Mouse (Mus musculus) liver, embryonic 12.5 days (tissue): ENCODE data around the gene Itgb1bp1. TPM values are rescaled to one million over a fixed set of nuclear protein-coding genes. Genes with fewer than 3 reads are reported as not detected.
A peak's percentile ranks its signal among the peaks of the same experiment; 100 is the strongest.

ENCODE experiments used
- ATAC-seq: fragments of 200-750 bp; cut with Nextera tagmentation; 2 replicates; pipeline ENCODE4 v1.8.0; 2017; ENCODE audit warnings: moderate number of reproducible peaks, mild to moderate bottlenecking, moderate library complexity
- H3K27ac ChIP-seq: fragments of 300-500 bp; sonication (generic); 2 replicates; pipeline ENCODE4 v1.5.1; 2016; ENCODE audit warnings: mild to moderate bottlenecking
- H3K27me3 ChIP-seq: fragments of 300-500 bp; sonication (generic); replicated peaks from 2 replicates; pipeline ENCODE4 v1.6.1; 2016; ENCODE audit warnings: mild to moderate bottlenecking, moderate library complexity
- H3K36me3 ChIP-seq: fragments of 300-500 bp; sonication (generic); 2 replicates; pipeline ENCODE4 v1.6.1; 2016; ENCODE audit warnings: mild to moderate bottlenecking, moderate library complexity
- H3K4me1 ChIP-seq: fragments of 300-500 bp; sonication (generic); 2 replicates; pipeline ENCODE4 v1.6.1; 2016
- H3K4me2 ChIP-seq: fragments of 300-500 bp; sonication (generic); 2 replicates; pipeline ENCODE4 v1.6.1; 2016; ENCODE audit warnings: mild to moderate bottlenecking, moderate library complexity
- H3K4me3 ChIP-seq: fragments of 300-500 bp; sonication (generic); 2 replicates; pipeline ENCODE4 v1.5.1; 2016; ENCODE audit warnings: mild to moderate bottlenecking, moderate library complexity
- H3K9ac ChIP-seq: fragments of 300-500 bp; sonication (generic); 2 replicates; pipeline ENCODE4 v1.6.1; 2016; ENCODE audit warnings: mild to moderate bottlenecking, moderate library complexity
- H3K9me3 ChIP-seq: fragments of 300-500 bp; sonication (generic); replicated peaks from 2 replicates; pipeline ENCODE4 v1.6.1; 2016; ENCODE audit warnings: mild to moderate bottlenecking, moderate library complexity
- WGBS: fragments of 180-500 bp; shearing (Covaris S2); methylation state at CpG from one replicate; pipeline ENCODE4 v1.1.7; 2016; ENCODE audit not compliant: insufficient replicate concordance; 5-methylcytosine and 5-hydroxymethylcytosine counted together
- polyA plus RNA-seq: library from polyadenylated mRNA; unstranded; fragments of >200 nt; fragmentation: Nextera tagmentation; extraction: Ambion mirVana; gene quantifications from 2 replicates; pipeline ENCODE4 v1.2.1, GENCODE M21; 2016

Gene Itgb1bp1
- 27.9 and 30.3 TPM in 2 replicates for polyA plus RNA-seq

DNA sequence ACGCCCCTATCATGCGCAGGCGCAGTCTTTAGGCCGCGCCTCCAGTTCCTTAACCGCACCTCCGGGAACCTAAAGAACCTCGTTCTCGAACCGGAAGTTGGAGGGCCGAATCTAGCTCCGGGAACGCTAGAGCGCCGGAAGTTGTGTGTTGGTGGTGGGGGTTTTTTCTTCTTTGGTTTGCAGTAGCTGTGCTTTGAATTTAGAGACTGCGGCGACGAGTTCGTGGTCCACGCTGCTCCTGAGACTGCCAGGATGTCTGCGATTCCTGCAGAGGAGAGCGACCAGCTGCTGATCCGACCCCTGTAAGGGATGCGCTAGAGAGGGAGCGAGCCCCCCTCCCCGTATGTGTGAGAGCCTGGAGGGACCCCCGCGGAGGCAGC lies at the start of gene Itgb1bp1:
Itgb1bp1 (minus strand) TSS at position 42 of the 380 bp plus-strand sequence.
- Histone ChIP-seq H3K9ac (peak within 1 kb of the TSS; percentile 82), H3K4me1 (peaks cover 30% of the 10 kb centered on the region), H3K27me3 (no peaks in the 10 kb centered on the region), H3K36me3 (peaks cover 29% of the 10 kb centered on the region), H3K27ac (peak within 1 kb of the TSS; percentile 82), H3K4me2 (peak within 1 kb of the TSS; percentile 83), H3K4me3 (peak within 1 kb of the TSS; percentile 80), H3K9me3 (no peaks in the 10 kb centered on the region)
- WGBS = under 1% methylated on average over 28 of the region's 28 CpGs
- ATAC-seq = peak; percentile 92

DNA sequence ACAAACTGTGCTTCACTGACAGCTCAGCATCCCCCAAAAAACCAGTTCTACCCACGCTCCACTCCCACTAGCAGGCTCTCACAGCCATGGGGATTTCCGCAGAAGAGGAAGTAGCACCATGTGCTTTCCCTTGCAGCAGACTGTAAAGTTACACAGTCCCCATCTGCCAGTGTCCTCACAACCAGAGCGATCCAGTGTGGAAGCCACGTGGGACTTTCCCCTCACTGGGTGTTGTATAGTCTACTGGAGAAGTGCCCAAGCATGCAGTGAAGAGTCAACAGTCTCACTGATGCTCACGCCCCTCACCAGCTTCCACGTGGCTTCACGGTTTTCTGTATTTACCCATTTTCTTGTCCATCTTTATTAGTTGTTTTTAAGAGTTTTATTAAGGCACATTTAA lies 49.8 kb upstream of the Itgb1bp1 start:
- Histone ChIP-seq H3K27me3 (no peaks in the 10 kb centered on the region), H3K9ac (no peak overlapping the region), H3K4me3 (no peak overlapping the region), H3K27ac (no peak overlapping the region), H3K9me3 (no peaks in the 10 kb centered on the region), H3K4me1 (no peaks in the 10 kb centered on the region), H3K36me3 (peaks cover 93% of the 10 kb centered on the region), H3K4me2 (no peak overlapping the region)
- WGBS = 72% methylated on average over 7 of the region's 7 CpGs
- ATAC-seq = peak; percentile 51; the same call in 1 of the 2 replicates

DNA sequence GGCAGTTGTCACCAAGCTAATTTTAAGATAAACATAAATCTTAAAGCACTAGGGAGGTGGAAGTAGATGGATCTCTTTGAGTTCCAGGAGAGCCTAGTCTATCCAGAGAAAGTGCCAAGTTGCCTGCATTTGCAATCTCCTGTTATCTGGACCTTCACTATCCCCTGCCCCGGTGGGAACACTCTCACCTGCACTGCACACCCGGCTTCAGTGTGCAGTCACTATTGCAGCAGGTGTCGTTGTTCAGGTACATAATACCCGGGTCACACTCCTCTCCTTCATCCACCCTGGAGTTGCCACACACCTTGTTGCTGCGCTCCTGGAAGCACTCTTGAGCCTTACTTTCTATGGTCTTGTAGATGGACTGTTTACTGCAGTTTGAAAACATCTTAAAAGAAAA lies 47.7 kb upstream of the Itgb1bp1 start:
- Histone ChIP-seq H3K4me1 (no peaks in the 10 kb centered on the region), H3K4me3 (no peak overlapping the region), H3K36me3 (peaks cover 90% of the 10 kb centered on the region), H3K9ac (no peak overlapping the region), H3K27me3 (no peaks in the 10 kb centered on the region), H3K4me2 (no peak overlapping the region), H3K27ac (no peak overlapping the region), H3K9me3 (no peaks in the 10 kb centered on the region)
- WGBS = 83% methylated on average over 5 of the region's 5 CpGs
- ATAC-seq = no peak

DNA sequence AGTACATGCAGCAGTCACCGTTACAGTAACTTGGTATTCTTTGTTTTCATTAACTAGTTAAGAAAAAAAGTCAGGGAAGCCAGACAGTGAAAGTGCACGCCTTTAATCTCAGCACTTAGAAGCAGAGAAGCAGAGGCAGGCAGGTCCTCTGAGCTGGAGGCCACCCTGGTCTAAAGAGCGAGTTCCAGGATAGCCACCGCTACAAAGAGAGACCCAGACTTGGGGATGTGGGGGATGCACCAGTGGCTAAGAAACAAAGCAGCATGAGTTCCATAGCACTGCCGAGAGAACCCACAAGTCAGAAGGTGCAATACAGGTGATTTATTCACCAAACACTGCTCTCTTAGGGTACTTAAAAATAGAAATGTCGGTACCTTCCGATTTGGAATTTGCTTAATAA lies 46.9 kb upstream of the Itgb1bp1 start:
- Histone ChIP-seq H3K4me2 (no peak overlapping the region), H3K4me3 (no peak overlapping the region), H3K36me3 (peaks cover 92% of the 10 kb centered on the region), H3K27ac (no peak overlapping the region), H3K27me3 (no peaks in the 10 kb centered on the region), H3K9me3 (no peaks in the 10 kb centered on the region), H3K9ac (no peak overlapping the region), H3K4me1 (no peaks in the 10 kb centered on the region)
- 88% methylated on average over 7 of the region's 7 CpGs for WGBS
- no peak for ATAC-seq

DNA sequence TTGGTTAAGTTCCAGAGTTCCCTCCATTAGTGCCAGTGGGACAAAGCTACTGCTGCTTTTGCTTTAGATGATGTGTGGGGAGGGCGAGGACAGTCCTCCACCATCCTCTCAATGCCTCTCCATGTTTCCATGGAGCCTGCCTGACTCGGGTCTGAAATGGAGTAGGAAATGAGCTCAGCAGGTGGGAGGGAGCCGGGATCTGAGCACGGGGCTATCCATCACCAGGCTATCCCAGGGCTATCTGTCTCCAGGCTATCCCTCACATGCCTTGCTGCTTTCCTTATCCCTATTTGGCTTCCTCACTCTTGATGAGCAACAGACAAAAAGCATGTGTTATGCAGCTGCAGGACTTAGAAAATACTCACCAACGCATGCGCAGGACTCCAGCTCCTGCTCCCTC lies 45.6 kb upstream of the Itgb1bp1 start:
- Histone ChIP-seq H3K4me1 (no peaks in the 10 kb centered on the region), H3K4me3 (no peak overlapping the region), H3K9ac (no peak overlapping the region), H3K9me3 (no peaks in the 10 kb centered on the region), H3K4me2 (no peak overlapping the region), H3K27me3 (no peaks in the 10 kb centered on the region), H3K27ac (no peak overlapping the region), H3K36me3 (peaks cover 96% of the 10 kb centered on the region)
- ATAC-seq = no peak
- WGBS = 78% methylated on average over 6 of the region's 6 CpGs

DNA sequence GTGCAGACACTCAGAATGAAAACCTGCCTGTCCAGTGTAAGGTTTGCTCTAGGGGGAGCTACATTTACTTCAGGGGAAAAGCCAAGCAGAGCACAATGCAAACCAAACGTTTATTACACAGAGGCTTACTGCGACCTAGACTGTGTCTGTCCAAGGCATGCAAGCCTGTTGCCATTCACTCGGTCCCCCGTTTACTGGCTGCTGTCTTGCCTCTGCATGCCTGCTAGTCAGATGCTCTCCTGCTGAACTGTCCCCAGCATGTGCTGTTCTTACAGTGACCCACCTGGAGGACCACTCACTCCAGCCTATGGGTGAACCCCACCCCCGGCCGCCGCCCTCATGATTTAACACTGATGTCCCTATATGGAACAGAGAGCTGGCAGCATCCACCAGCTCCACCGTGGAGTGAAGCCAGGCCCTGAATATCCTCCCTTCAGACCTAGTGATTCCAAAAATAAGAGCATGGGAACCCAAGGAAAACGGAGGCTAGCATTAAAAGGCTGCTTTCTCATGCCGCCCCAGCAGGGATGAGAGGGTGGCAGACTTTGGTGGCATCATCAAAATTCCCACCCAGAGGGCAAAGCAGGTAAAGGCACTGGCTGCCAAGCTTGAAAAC lies 45.0 kb upstream of the Itgb1bp1 start:
- ATAC-seq = no peak
- Histone ChIP-seq H3K9me3 (no peaks in the 10 kb centered on the region), H3K4me2 (no peak overlapping the region), H3K9ac (no peak overlapping the region), H3K4me3 (no peak overlapping the region), H3K27me3 (no peaks in the 10 kb centered on the region), H3K27ac (no peak overlapping the region), H3K4me1 (no peaks in the 10 kb centered on the region), H3K36me3 (peaks cover 96% of the 10 kb centered on the region)
- 83% methylated on average over 10 of the region's 10 CpGs for WGBS

DNA sequence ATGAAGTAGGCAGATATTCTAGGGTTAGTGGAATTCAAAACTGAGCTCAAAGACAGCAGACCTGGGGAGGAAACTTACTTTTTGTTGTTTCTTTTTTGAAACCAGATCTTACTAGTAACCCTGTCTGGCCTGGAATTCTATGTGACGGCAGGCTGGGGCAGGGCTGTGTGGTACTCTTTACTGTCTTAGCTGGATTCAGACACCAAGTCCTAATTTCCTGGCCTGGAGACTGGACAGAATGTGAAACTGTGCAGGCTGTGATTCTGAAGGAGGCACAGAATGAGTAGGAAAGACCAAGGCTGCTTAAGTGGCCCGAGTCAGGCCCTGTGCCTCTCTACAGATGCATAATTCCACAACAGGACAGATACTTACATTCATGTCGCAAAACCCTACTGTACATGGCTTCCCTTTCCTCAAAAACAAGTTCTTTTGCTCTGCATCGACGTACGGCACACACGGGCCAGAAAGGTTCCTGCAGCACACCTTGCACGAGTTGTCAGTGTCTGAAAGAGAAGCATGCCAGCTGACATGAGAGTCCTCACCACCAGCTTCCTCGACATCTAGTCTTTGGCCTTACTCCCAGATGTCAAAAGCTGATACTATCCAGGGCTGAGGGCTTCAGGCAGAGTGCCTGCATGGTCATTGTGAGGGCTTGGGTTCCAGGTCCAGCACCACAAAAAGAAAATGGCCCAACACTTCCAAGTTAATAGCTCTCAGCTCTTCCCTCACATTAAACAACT lies 43.7 kb upstream of the Itgb1bp1 start:
- 88% methylated on average over 9 of the region's 9 CpGs for WGBS

DNA sequence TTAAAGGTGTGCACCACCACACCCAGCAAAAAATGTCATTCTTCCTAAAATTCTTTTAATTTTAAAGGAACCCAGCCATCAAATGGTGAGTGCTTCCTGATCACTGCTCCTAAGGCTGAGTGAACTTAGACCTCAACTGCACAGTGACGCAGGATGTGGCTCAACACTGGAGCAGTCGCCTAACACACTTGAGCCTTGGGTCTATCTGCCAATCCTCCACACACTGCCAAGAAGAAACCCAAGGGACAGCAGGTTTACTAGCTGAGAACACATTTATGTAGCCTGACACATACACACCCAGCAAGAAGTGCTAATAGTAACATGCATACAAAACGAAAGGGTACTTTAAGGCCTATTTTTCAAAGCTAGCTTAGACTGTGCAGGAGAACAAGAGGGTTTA lies 40.2 kb upstream of the Itgb1bp1 start:
- no peak for ATAC-seq
- no peaks in the 10 kb centered on the region for H3K4me1 ChIP-seq
- no peak overlapping the region for H3K27ac ChIP-seq
- 89% methylated on average over 3 of the region's 3 CpGs for WGBS
- H3K27me3 ChIP-seq = no peaks in the 10 kb centered on the region
- no peaks in the 10 kb centered on the region for H3K9me3 ChIP-seq
- peaks cover 92% of the 10 kb centered on the region for H3K36me3 ChIP-seq
- H3K9ac ChIP-seq = no peak overlapping the region
- H3K4me3 ChIP-seq = no peak overlapping the region
- H3K4me2 ChIP-seq = no peak overlapping the region

More for the DNA sequence above, 43.7 kb upstream of the Itgb1bp1 start:
- Histone ChIP-seq H3K36me3 (peaks cover 96% of the 10 kb centered on the region), H3K9ac (no peak overlapping the region), H3K27me3 (no peaks in the 10 kb centered on the region), H3K4me2 (no peak overlapping the region), H3K4me3 (no peak overlapping the region), H3K9me3 (no peaks in the 10 kb centered on the region), H3K4me1 (no peaks in the 10 kb centered on the region), H3K27ac (no peak overlapping the region)
- ATAC-seq = no peak

DNA sequence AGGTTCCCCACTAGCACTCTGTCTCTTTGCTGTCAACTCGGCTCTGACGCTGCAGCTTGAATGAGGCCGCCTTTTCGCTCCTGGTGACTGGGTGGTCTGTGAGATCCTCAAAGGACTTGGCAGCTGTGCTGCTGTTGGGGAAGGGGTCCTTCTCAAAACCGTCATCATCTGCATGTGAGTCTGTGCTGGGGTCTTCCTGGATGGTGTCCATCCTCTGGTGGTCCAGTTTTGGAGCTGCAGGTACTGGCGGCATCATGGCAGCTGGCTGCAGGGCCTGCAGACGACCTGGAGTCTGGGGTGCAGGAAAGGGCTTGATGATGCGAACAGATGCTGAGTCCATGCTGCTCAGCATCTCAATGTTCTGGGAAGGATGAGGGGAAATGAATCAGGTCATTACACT lies 39.2 kb upstream of the Itgb1bp1 start:
- Histone ChIP-seq H3K36me3 (peaks cover 95% of the 10 kb centered on the region), H3K27ac (no peak overlapping the region), H3K27me3 (no peaks in the 10 kb centered on the region), H3K9ac (no peak overlapping the region), H3K9me3 (no peaks in the 10 kb centered on the region), H3K4me1 (no peaks in the 10 kb centered on the region), H3K4me3 (no peak overlapping the region), H3K4me2 (no peak overlapping the region)
- WGBS = 85% methylated on average over 8 of the region's 8 CpGs
- no peak for ATAC-seq

DNA sequence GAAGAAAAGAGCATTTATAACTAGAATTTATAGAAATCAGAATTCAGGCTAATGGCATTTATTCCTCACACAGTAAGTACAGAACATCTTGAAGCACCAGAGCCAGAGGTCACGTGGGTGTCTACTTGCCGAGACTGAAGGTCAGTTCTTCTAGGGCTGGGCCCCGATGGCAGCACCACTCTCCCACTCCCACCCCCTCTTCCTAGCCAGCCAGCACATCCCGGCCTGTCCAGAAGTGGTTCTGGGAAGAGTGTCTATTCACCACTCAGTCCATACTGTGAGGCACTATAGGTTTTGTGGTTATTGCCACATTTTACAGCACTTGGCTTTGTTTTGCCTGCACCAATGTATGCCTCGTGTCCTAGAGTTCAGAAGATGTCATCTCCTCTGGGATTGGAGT lies 38.0 kb upstream of the Itgb1bp1 start:
- H3K36me3 ChIP-seq = peaks cover 93% of the 10 kb centered on the region
- H3K4me1 ChIP-seq = no peaks in the 10 kb centered on the region
- no peaks in the 10 kb centered on the region for H3K27me3 ChIP-seq
- WGBS = 77% methylated on average over 5 of the region's 5 CpGs
- H3K27ac ChIP-seq = no peak overlapping the region
- no peak overlapping the region for H3K9ac ChIP-seq
- H3K9me3 ChIP-seq = no peaks in the 10 kb centered on the region
- ATAC-seq = no peak
- H3K4me3 ChIP-seq = no peak overlapping the region
- H3K4me2 ChIP-seq = no peak overlapping the region

DNA sequence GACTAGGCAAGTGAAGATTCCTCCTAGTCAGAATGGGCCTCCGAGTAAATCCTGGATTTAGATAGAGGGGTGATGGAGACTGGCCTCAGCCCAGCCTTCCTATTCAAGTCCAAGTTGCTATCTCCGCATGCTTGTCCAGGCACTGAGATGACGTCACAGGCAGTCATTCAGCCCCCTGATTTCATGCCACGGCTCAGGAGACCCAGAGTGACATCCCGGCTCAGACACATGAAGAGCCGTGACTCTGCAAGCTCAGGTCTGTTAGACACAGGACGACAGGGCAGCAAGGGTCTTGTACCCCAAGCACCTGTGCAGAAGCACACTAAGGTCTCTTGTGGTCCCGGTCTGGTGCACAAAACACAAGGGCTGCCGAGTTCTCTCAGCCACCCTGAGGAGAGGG lies 36.8 kb upstream of the Itgb1bp1 start:
- Histone ChIP-seq H3K4me1 (peaks cover 4% of the 10 kb centered on the region; the same call in 1 of the 2 replicates), H3K27ac (no peak overlapping the region), H3K4me3 (no peak overlapping the region), H3K4me2 (no peak overlapping the region), H3K9ac (no peak overlapping the region), H3K9me3 (no peaks in the 10 kb centered on the region), H3K27me3 (no peaks in the 10 kb centered on the region), H3K36me3 (peaks cover 89% of the 10 kb centered on the region)
- ATAC-seq = no peak
- WGBS = 81% methylated on average over 9 of the region's 9 CpGs

DNA sequence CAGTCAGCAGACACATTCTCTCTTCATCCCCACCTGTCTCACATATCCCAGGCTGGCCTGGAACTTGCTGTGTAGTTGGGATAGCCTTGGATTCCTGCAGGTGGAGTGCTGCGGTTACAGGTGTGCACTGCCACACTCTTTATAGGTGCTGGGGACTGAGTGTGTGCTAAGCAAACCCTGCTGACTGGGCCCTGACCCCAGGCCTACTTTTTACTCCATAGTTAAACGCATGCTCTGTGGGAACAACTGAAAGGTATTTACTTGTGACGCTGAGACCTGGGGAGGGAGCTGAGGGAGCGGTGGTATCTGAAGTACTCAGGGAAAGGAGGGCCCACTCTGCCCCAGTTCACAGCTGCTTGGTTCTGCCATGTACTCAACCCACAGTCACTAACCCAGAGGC lies 36.2 kb upstream of the Itgb1bp1 start:
- peaks cover 9% of the 10 kb centered on the region for H3K4me1 ChIP-seq
- no peak overlapping the region for H3K4me2 ChIP-seq
- WGBS = 87% methylated on average over 4 of the region's 4 CpGs
- peaks cover 83% of the 10 kb centered on the region for H3K36me3 ChIP-seq
- H3K27me3 ChIP-seq = no peaks in the 10 kb centered on the region
- ATAC-seq = no peak
- H3K9ac ChIP-seq = no peak overlapping the region
- no peak overlapping the region for H3K27ac ChIP-seq
- no peak overlapping the region for H3K4me3 ChIP-seq
- no peaks in the 10 kb centered on the region for H3K9me3 ChIP-seq
